Mouse (Mus musculus) brain, adult 2 months (tissue): ENCODE measurements around the gene Olfr876.
"Not testable (repeated sequence)": the region's sequence is repeated elsewhere in the genome, so short reads cannot be mapped to it uniquely, and the experiment has no call there.

Source experiments
- DNase-seq: peaks from one replicate; pipeline ENCODE4 v3.0.0; 2011; ENCODE audit warnings: low read depth, low spot score

Gene Olfr876

DNA sequence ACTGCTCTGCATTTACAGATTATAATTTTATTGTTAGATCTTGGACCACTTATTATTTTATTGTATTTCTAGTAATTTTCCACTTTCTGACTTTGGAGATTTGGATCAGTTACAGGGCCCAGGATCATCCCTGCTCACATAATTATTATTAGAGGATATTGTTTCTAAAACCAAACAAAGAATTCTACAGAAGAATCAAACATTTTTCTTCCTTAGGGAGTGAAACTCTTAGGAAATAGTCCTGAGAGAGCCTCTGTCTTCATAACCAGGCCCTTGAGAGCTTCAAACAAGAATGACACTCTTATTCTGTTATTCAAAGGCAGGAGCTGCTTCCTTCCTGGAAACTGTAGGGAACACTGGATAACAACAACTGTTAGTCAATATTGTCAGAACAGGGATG, at the start of gene Olfr876:
Gene Olfr876 (plus strand): TSS at position 301 of the 400 bp plus-strand sequence.
- no peak for DNase-seq

GRCm38 (mm10) chr9:37761728-37762127, 41.1 kb upstream of the Olfr876 start:
- no peak for DNase-seq

GRCm38 (mm10) chr9:37762541-37762940, 40.3 kb upstream of the Olfr876 start:
- DNase-seq = no peak

DNA sequence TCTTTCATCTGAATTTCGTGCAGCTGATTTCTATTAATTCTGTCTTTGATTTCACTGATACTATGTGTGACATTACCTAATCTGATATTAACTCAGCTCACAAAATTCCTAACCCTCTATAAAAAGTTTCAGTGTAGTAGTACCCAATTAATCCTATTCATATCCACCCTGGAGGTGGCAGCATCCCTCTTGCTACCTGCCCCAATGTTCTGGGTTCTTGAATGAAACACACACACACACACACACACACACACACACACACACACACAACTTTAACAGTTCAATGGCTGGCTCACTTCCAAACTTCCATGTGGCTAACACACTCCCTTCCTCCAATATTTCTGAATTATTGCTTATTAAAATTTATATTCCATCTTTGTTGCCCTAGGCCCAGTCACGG, 32.2 kb upstream of the Olfr876 start:
- DNase-seq = no peak

DNA sequence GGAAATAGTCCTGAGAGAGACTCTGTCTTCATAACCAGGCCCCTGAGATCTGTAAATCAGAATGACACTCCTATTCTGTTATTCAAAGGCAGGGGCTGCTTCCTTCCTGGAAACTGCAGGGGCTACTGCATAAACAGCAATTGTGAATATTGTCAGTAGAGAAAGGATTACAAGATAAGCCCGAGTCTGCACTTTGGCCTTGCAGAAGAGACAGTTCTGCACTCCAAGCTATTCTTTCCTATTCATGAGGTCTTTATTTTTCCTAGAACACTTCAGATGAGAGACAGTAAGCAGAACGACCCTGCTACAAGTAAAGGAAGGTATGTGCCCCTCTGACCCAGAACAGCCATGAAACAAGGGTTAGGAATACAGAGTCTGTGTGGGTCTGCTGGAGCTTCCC, 31.1 kb upstream of the Olfr876 start, which contains the start of gene Olfr875:
Gene Olfr875 (plus strand): TSS at position 99 of the 400 bp plus-strand sequence.
- no peak for DNase-seq

DNA sequence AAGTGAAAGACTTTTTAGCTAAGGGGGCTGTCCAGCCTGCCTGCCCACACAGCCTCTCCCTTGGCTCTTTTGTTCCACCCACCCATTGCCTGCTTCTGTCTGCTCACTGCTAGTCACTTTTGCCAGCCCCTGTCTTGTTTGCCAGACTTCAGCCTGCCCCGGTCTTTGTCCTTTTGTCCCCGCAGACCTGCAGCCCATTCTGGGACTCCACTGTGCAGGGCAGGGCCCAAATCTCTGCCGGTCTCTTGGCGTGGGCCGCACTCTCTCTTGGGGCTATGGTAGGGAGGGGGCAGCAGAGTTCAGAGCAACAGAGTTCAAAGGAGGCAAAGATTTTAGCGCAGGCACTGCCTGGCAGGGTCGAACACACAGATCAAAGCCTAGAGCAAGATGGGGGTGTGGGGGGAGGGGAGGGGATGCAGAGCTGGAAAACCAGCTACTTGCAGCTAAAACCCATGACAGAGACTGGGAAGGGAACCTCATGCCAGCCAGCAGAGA, 20.0 kb upstream of the Olfr876 start:
- DNase-seq = peak; percentile 15

DNA sequence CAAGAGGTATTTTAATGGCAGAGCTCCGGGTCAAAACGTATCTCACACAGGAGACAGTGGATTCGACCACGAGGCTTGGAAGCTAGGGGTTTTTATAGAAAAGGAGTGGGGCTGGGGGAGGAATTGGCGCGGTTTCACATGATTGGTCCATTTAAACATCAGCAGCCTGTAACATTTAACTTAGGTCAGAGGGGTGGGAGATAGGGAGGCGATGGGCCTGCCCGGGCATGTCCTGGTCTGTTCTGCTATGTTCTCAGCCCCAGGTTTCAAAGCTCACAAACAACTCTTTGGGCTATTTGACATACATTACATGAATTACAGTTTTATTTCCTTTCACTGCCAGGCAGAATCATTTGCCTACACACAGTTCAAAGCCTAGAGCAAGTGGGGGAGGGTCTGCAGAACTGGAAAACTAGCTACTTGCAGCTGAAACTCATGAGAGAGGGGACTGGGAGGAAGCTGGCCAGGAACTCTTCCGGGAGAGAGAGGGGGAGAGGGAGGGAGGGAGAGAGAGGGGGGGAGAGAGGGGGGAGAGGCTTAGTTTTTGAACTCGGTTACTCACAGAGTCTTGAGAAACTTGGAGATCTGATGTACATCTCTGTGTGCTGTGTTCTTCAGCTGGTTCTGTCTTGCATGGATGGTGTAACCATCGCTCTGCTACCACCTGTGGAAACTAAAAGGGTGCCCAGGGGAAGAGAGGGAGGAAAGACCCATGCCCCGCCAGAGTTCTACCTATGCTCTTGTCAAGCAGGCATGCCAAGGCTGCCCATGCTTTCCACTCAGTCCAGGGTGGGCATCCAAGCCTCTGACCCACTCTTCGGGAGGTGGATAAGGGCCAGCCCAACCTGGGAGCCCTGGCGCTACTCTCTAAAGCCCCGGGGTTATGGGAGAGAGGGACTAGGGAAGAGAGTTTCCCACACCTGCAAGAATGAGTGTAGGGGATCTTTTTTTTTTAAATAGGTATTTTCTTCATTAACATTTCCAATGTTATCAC, 19.1 kb upstream of the Olfr876 start:
- DNase-seq = not testable (repeated sequence)

DNA sequence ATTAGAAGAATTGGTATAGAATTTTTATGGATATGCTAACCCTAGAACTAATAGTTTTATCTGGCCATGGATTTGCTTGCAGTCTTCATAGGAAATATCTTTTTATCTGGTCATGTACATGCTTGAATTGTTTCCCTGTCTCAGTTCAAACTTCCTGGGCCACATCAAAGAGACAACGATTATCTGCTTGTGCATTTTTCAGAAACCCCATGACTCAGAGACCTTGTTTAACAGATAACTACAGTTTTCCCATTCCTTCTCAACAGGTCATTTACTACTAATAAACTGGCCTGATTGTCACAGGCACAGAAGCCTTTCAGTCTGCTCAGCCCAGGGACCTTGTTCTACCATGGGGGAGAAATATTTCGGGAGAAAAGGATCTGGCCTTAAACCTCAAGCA, 16.4 kb upstream of the Olfr876 start:
- no peak for DNase-seq

- DNase-seq = peak; percentile 77
Measured at GRCm38 (mm10) chr9:37802055-37802454, 776 bp upstream of the Olfr876 start.

GRCm38 (mm10) chr9:37807235-37807634, 4.4 kb downstream of the Olfr876 start:
- DNase-seq = no peak

DNA sequence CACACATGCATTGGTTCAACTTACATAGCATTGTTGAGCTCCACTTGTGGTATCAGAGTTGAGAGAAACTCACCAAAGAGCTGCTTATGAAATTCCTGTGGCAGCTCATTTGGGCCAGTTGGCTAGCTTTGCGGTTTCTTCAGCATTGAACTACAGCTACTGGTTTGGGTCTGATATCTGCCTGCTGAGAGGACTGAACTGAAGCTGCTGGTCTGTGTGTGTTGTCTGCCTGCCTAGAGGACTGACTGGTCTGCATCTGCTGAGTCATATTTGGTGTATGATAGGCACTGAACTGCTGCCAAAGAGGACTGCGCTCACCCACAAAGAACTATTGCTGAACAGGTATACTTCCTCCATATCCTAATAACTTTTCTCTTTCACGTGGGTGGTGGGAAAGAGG, 5.6 kb downstream of the Olfr876 start:
- peak; percentile 8 for DNase-seq

DNA sequence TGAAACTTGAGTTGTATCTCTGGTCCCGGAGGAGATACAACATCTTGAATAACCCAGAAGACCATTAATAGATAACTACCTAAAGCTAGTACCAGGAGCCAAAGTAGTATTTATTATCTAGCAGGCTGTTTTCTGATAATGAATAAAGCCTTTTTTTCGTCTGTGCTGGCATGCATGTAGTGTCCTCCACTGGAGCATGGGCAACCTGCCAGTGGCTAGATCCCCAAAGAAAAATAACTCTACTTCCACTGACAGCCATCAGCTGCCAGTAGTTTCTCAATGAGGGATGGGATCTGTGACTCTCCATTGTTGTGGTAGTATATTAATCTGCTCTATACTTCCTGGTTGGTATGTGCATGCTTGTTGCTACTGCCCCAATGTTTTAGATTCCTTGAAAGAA, 6.1 kb downstream of the Olfr876 start:
- DNase-seq = no peak

DNA sequence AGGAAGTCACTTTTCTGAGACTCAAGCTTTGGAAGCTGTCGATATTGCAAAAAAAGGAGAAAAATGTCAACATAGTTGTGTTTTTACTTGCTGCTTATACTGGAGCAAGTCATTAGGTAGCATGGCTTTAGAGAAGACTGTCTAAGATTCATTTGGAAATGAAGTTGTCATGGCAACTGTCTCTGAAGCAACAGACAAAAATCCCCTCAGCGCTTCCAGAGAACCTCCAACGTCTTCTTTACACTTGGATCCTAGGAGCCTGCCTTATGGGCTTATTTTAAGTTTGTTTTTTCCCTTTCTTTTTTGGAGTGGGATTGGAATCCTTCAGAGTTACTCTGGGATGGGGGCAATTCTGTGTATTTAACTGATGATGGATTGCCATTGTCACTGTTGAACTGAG, 11.9 kb downstream of the Olfr876 start:
- peak; percentile 88 for DNase-seq

DNA sequence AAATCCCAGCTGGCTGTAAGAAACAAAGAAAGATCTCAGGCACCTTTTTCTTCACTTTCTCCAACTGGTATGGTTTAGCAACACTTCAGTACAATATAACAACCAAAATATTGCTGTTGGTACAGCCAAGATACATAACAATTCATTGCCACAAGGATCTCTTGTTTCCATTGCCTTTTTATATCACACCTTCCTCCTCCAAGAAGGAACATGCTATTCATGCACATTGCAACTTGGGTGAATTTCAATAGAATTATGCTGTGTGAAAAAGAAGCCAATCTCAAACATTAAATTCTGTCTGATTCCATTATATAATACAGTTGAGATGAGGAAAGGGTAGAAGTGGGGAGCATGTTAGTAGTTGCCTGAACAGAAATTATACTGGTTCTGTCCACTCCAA, 27.1 kb downstream of the Olfr876 start:
- DNase-seq = peak; percentile 70

DNA sequence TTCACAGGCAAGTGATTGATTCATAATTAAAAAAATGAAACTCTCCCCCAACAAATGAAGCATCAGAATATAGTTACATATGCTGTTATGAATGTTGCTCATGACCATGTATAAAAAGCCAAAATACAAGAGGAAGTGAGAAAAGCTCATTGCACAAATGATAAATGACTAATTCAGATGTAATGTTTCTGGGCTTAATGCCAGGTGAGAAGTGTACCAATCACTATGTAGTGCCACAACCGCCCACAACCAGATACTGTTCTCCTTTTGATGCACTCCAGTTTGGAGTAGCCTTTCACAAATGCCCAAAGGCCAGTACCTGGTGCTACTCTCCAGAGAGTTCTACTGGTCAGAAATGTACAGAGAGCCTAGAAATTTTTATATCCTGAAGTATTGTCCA, 30.5 kb downstream of the Olfr876 start:
- peak; percentile 67 for DNase-seq

DNA sequence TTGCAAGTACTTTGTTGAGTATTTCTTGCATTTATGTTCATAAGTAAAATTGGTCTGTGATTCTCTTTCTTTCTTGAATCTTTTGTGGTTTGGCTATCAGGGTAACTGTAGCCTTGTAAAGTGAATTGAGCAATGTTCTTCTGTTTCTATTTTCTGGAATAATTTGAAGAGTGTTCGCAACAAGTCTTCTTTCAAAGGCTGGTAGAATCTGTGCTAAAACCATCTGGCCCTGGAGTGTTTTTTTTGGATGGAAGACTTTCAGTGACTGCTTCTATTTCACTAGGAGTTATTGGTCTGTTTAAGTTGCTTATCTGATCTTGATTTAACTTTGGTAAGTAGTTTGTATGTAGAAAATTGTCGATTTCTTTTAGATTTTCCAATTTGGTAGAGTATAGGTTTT, 46.4 kb downstream of the Olfr876 start:
- DNase-seq = peak; percentile 63

GRCm38 (mm10) chr9:37853969-37854368, 51.1 kb downstream of the Olfr876 start, which contains the start of gene Olfr877:
Gene Olfr877, plus strand, starts transcription at chr9:37854269.
- no peak for DNase-seq
